Mouse (Mus musculus) small intestine, adult 2 months (tissue): ENCODE results near the gene Ascc3.

ENCODE experiments used
- CTCF ChIP-seq: fragments of 200-500 bp; IDR thresholded peaks from 2 replicates; pipeline ENCODE4 v1.5.1; 2012; ENCODE audit warnings: low read depth, mild to moderate bottlenecking, control low read depth, inconsistent platforms, low read length, moderate library complexity, mixed read lengths; ENCODE audit not compliant: insufficient replicate concordance, insufficient read length; ENCODE audit errors: extremely low read depth
- POLR2A ChIP-seq: fragments of 200-500 bp; IDR thresholded peaks from 2 replicates; pipeline ENCODE4 v1.6.1; 2012; ENCODE audit warnings: low read depth, mild to moderate bottlenecking, control low read depth, inconsistent platforms, low read length, moderate library complexity

DNA sequence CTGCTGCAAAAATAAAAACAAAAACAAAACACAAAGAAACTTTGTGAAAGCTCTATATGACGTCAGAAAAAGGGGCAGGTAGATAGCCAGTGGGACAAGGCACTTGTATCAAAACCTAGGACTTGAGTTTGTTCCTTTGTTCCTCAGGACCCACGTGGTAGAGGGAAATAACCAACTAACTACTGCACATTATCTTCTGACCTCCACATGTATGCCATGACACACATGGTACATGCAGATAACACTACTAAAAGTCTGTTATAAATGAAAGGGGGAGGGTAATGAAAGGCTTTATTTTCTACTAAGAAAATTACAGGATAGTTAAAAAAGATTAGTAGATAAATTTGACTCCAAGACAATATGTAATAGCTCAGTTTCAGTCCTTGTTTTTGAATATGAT is 109.3 kb downstream of the Ascc3 start:
- TF ChIP-seq CTCF (no peak), POLR2A (no peak)
